Mouse (Mus musculus) liver, postnatal 0 days (tissue): ENCODE data around the gene Nrxn1.

Source experiments
- CTCF ChIP-seq: sonication (generic); IDR thresholded peaks from 2 replicates; pipeline ENCODE4 v1.5.1; 2016; ENCODE audit warnings: antibody characterized with exemption, low read depth
- EP300 ChIP-seq: IDR thresholded peaks from 2 replicates; pipeline ENCODE4 v1.6.1; 2016; ENCODE audit warnings: antibody characterized with exemption, low read depth, mild to moderate bottlenecking

DNA sequence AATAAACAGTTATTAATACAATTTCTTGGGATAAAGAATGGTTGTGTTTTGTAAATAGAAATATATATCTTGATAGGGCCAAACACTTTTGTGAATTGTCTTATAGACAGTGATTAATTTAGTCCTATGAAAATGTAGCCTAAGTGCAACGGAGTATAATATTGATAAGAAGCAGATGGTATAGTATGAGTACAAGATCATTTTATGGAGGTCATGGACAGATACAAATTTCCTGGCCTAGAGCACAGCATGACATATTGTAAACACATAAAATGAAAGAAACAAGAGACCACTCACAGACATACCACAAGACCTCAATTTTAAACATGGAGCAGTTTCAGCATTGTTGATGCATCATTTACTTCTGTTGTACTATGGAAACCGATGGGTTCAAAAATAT, 890.1 kb downstream of the Nrxn1 start:
- TF ChIP-seq CTCF: no peak
- no peak for TF ChIP-seq EP300
